Mouse (Mus musculus) bone marrow macrophage, adult 2 months (primary cell): ENCODE results near the gene Pde4d.

Source experiments
- CTCF ChIP-seq: IDR thresholded peaks from 2 replicates; pipeline ENCODE4 v1.5.1; 2012; ENCODE audit warnings: low read depth, mild to moderate bottlenecking, low read length, moderate library complexity
- POLR2A ChIP-seq: IDR thresholded peaks from 2 replicates; pipeline ENCODE4 v1.6.1; 2012; ENCODE audit warnings: mild to moderate bottlenecking, low read depth, low read length, borderline replicate concordance

GRCm38 (mm10) chr13:109624772-109625349, 1175.1 kb downstream of the Pde4d start:
- TF ChIP-seq CTCF (no peak), POLR2A (no peak)
